Mouse (Mus musculus) CH12.LX (cell line): Measurements from ENCODE around the gene Slc27a2. TPM values are rescaled to one million over a fixed set of nuclear protein-coding genes. Genes with fewer than 3 reads are reported as not detected.
"Not testable (repeated sequence)": the region's sequence is repeated elsewhere in the genome, so short reads cannot be mapped to it uniquely, and the experiment has no call there.

Source experiments
- DNase-seq: peaks from one replicate; pipeline ENCODE4 v3.0.0-alpha.2; 2013; ENCODE audit errors: extremely low read depth
- H3K27ac ChIP-seq: 2 replicates; pipeline ENCODE4 v1.5.1; 2012; ENCODE audit warnings: low read depth, mild to moderate bottlenecking, control low read depth, moderate library complexity; ENCODE audit not compliant: insufficient read depth
- H3K27me3 ChIP-seq: replicated peaks from 2 replicates; pipeline ENCODE3; 2012; ENCODE audit warnings: inconsistent platforms
- H3K36me3 ChIP-seq, 2 experiments: replicated peaks in 1 of 2; 2 replicates each; pipeline versions ENCODE3 to v1.6.1; 2012; ENCODE audit warnings: inconsistent platforms in 1 of 2, low read length in 1 of 2, mild to moderate bottlenecking in 1 of 2, mixed read lengths in 1 of 2, moderate library complexity in 1 of 2; ENCODE audit not compliant: control insufficient read depth in 1 of 2, insufficient read depth in 1 of 2
- H3K4me1 ChIP-seq, 2 experiments: 2 replicates each; pipeline ENCODE4 v1.6.1; 2012; ENCODE audit warnings: inconsistent platforms in 1 of 2, moderate library complexity in 1 of 2; ENCODE audit not compliant: insufficient read depth in 2 of 2, control insufficient read depth in 1 of 2
- H3K4me2 ChIP-seq: 2 replicates; pipeline ENCODE4 v1.6.1; 2012; ENCODE audit warnings: low read depth, mild to moderate bottlenecking, control low read depth; ENCODE audit not compliant: poor library complexity, insufficient read depth, severe bottlenecking
- H3K4me3 ChIP-seq, 3 experiments: fragments of 150-350 bp in 1 of 3; sonication (generic) in 1 of 3; replicated peaks in 1 of 3; 2 replicates each; pipeline versions ENCODE3 to v1.5.1; 2011 to 2012; ENCODE audit warnings: low read depth in 2 of 3, low read length in 2 of 3, mild to moderate bottlenecking in 2 of 3, moderate library complexity in 2 of 3, control low read depth in 1 of 3, improper control_type of control experiment in 1 of 3, inconsistent platforms in 1 of 3, mixed read lengths in 1 of 3; ENCODE audit not compliant: poor library complexity in 1 of 3
- H3K79me2 ChIP-seq: replicated peaks from 2 replicates; pipeline ENCODE4 v1.6.1; 2012; ENCODE audit warnings: mild to moderate bottlenecking, moderate library complexity; ENCODE audit not compliant: control insufficient read depth, poor library complexity, insufficient read depth, severe bottlenecking; ENCODE audit errors: extremely low read depth
- H3K9ac ChIP-seq: 2 replicates; pipeline ENCODE4 v1.6.1; 2012; ENCODE audit warnings: low read depth, mild to moderate bottlenecking, control low read depth, moderate library complexity; ENCODE audit not compliant: insufficient read depth
- H3K9me3 ChIP-seq: replicated peaks from 2 replicates; pipeline ENCODE3; 2012; ENCODE audit warnings: low read length, inconsistent platforms, mixed read lengths
- CHD1 ChIP-seq: IDR thresholded peaks from 2 replicates; pipeline ENCODE4 v1.6.1; 2012; ENCODE audit warnings: low read depth, low read length, improper control_type of control experiment, inconsistent platforms
- E2F4 ChIP-seq: IDR thresholded peaks from 2 replicates; pipeline ENCODE4 v1.6.1; 2011; ENCODE audit warnings: low read depth, low read length, improper control_type of control experiment; ENCODE audit not compliant: insufficient replicate concordance
- ELF1 ChIP-seq: IDR thresholded peaks from 2 replicates; pipeline ENCODE4 v1.6.1; 2014; ENCODE audit warnings: low read depth, mild to moderate bottlenecking, inconsistent platforms, low read length, improper control_type of control experiment
- EP300 ChIP-seq: IDR thresholded peaks from 2 replicates; pipeline ENCODE4 v1.6.1; 2011; ENCODE audit warnings: low read length, improper control_type of control experiment
- ETS1 ChIP-seq: conservative IDR thresholded peaks from 2 replicates; pipeline ENCODE4 v1.6.1; 2012; ENCODE audit warnings: low read depth, mild to moderate bottlenecking, inconsistent platforms, low read length, improper control_type of control experiment, moderate library complexity
- HCFC1 ChIP-seq: IDR thresholded peaks from 2 replicates; pipeline ENCODE4 v1.6.1; 2012; ENCODE audit warnings: low read depth, mild to moderate bottlenecking, inconsistent platforms, low read length, improper control_type of control experiment
- IRF4 ChIP-seq: IDR thresholded peaks from 2 replicates; pipeline ENCODE4 v1.6.1; 2014; ENCODE audit warnings: low read depth, mild to moderate bottlenecking, inconsistent platforms, low read length, improper control_type of control experiment
- JUN ChIP-seq: IDR thresholded peaks from 2 replicates; pipeline ENCODE4 v1.6.1; 2011; ENCODE audit warnings: low read depth, mild to moderate bottlenecking, low read length, improper control_type of control experiment, moderate library complexity; ENCODE audit not compliant: insufficient read depth
- KAT2A ChIP-seq: IDR thresholded peaks from 2 replicates; pipeline ENCODE4 v1.6.1; 2012; ENCODE audit warnings: low read length, improper control_type of control experiment, inconsistent platforms; ENCODE audit not compliant: insufficient replicate concordance
- MAX ChIP-seq: IDR thresholded peaks from 2 replicates; pipeline ENCODE4 v1.6.1; 2011; ENCODE audit warnings: low read length, improper control_type of control experiment
- MYC ChIP-seq: IDR thresholded peaks from 2 replicates; pipeline ENCODE4 v1.6.1; 2011; ENCODE audit warnings: low read depth, mild to moderate bottlenecking, improper control_type of control experiment, low read length
- NRF1 ChIP-seq: IDR thresholded peaks from 2 replicates; pipeline ENCODE4 v1.6.1; 2014; ENCODE audit warnings: low read depth, mild to moderate bottlenecking, inconsistent platforms, low read length, improper control_type of control experiment, moderate library complexity
- PAX5 ChIP-seq: IDR thresholded peaks from 2 replicates; pipeline ENCODE4 v1.6.1; 2012; ENCODE audit warnings: low read length, inconsistent platforms, mixed read lengths
- RAD21 ChIP-seq: IDR thresholded peaks from 2 replicates; pipeline ENCODE4 v1.6.1; 2011; ENCODE audit warnings: low read depth, mild to moderate bottlenecking, low read length, improper control_type of control experiment, moderate library complexity
- RCOR1 ChIP-seq: conservative IDR thresholded peaks from 2 replicates; pipeline ENCODE4 v1.6.1; 2012; ENCODE audit warnings: low read depth, mild to moderate bottlenecking, inconsistent platforms, low read length, improper control_type of control experiment
- TBP ChIP-seq: conservative IDR thresholded peaks from 2 replicates; pipeline ENCODE4 v1.6.1; 2011; ENCODE audit warnings: low read depth, low read length, improper control_type of control experiment
- TCF12 ChIP-seq: IDR thresholded peaks from 2 replicates; pipeline ENCODE4 v1.6.1; 2014; ENCODE audit warnings: low read depth, mild to moderate bottlenecking, inconsistent platforms, low read length, improper control_type of control experiment
- USF1 ChIP-seq: IDR thresholded peaks from 2 replicates; pipeline ENCODE4 v1.6.1; 2014; ENCODE audit warnings: low read depth, mild to moderate bottlenecking, inconsistent platforms, low read length, improper control_type of control experiment
- USF2 ChIP-seq: conservative IDR thresholded peaks from 2 replicates; pipeline ENCODE4 v1.6.1; 2011; ENCODE audit warnings: low read depth, low read length, improper control_type of control experiment
- ZC3H11A ChIP-seq: IDR thresholded peaks from 2 replicates; pipeline ENCODE4 v1.6.1; 2012; ENCODE audit warnings: low read depth, mild to moderate bottlenecking, inconsistent platforms, low read length, improper control_type of control experiment
- ZKSCAN1 ChIP-seq: IDR thresholded peaks from 2 replicates; pipeline ENCODE4 v1.6.1; 2012; ENCODE audit warnings: low read depth, inconsistent platforms, low read length, improper control_type of control experiment, borderline replicate concordance
- ZNF384 ChIP-seq: IDR thresholded peaks from 2 replicates; pipeline ENCODE4 v1.6.1; 2012; ENCODE audit warnings: low read depth, low read length, improper control_type of control experiment, inconsistent platforms
- dilution Hi-C: fragments of 300-500 bp; cut with MboI; formaldehyde crosslinking; loops from 2 replicates; pipeline ENCODE4 v1.14.3; 2020; ENCODE audit warnings: low sequenced_read_pairs; ENCODE audit not compliant: extremely low pct_unique_long_range_greater_than_20kb, extremely low pct_ligation_motif_present
- in situ Hi-C: fragments of 300-500 bp; cut with MboI; formaldehyde crosslinking; loops from 3 replicates; pipeline ENCODE4 v1.14.3; 2019; ENCODE audit warnings: low sequenced_read_pairs, low pct_ligation_motif_present, low pct_unique_long_range_greater_than_20kb, mixed read lengths
- polyA plus RNA-seq: library from polyadenylated mRNA; unstranded; fragments of >175 nt; gene quantifications from 2 replicates; pipeline ENCODE4 v1.2.1, GENCODE M21; 2012; ENCODE audit warnings: low read depth; ENCODE audit not compliant: insufficient read length
- total RNA-seq, 2 experiments: library from RNA; depleted of rRNA; stranded (reverse); fragments of 300-350 nt in 1 of 2; fragments of >200 nt in 1 of 2; gene quantifications; 2 replicates each; pipeline ENCODE4 v1.2.3; 2012 to 2014

Gene Slc27a2
- total and polyA plus RNA-seq, 3 experiments, result not detected

GRCm38 (mm10) chr2:126522056-126522455 lies 30.2 kb upstream of the Slc27a2 start:
- Histone ChIP-seq H3K9ac (no peak overlapping the region), H3K4me2 (no peak overlapping the region), H3K27me3 (no peaks in the 10 kb centered on the region), H3K79me2 (no peaks in the 10 kb centered on the region), H3K4me1 (peaks cover 0 to 5% of the 10 kb centered on the region in 2 experiments; a peak in 2 of 4 replicates), H3K4me3 (no peak overlapping the region), H3K9me3 (no peaks in the 10 kb centered on the region), H3K36me3 (no peaks in the 10 kb centered on the region), H3K27ac (no peak overlapping the region)
- dilution Hi-C loops, result no loop called here
- no peak for TF ChIP-seq KAT2A
- no peak for DNase-seq
- in situ Hi-C loops, result no loop called here

GRCm38 (mm10) chr2:126523101-126523745 lies 29.0 kb upstream of the Slc27a2 start:
- H3K9me3 ChIP-seq, in situ Hi-C loops, H3K27ac ChIP-seq, DNase-seq, H3K4me2 ChIP-seq, H3K4me3 ChIP-seq, H3K27me3 ChIP-seq, H3K4me1 ChIP-seq, H3K36me3 ChIP-seq, H3K79me2 ChIP-seq, H3K9ac ChIP-seq, dilution Hi-C loops: not testable (repeated sequence)

- dilution Hi-C loops (no loop called here), in situ Hi-C loops (no loop called here)
Observed at GRCm38 (mm10) chr2:126524271-126524670, 27.9 kb upstream of the Slc27a2 start.

GRCm38 (mm10) chr2:126527461-126527860 lies 24.7 kb upstream of the Slc27a2 start:
- no peaks in the 10 kb centered on the region for H3K79me2 ChIP-seq
- H3K36me3 ChIP-seq, result no peaks in the 10 kb centered on the region
- in situ Hi-C loops, result no loop called here
- no peaks in the 10 kb centered on the region for H3K27me3 ChIP-seq
- H3K9me3 ChIP-seq, result no peaks in the 10 kb centered on the region
- H3K4me3 ChIP-seq, result no peak overlapping the region
- no peak overlapping the region for H3K4me2 ChIP-seq
- H3K4me1 ChIP-seq, result peaks cover 0 to 7% of the 10 kb centered on the region in 2 experiments; a peak in 1 of 4 replicates
- no peak overlapping the region for H3K9ac ChIP-seq
- dilution Hi-C loops, result no loop called here
- no peak for DNase-seq
- no peak overlapping the region for H3K27ac ChIP-seq
- TF ChIP-seq TBP (no peak), JUN (no peak), ZC3H11A (no peak), IRF4 (no peak), RAD21 (no peak), ELF1 (no peak), MYC (no peak), RCOR1 (no peak), PAX5 (no peak), E2F4 (no peak), NRF1 (no peak), ZNF384 (no peak), MAX (no peak), USF2 (no peak)

More at GRCm38 (mm10) chr2:126524271-126524670, 27.9 kb upstream of the Slc27a2 start:
- DNase-seq, result no peak
- Histone ChIP-seq H3K27me3 (no peaks in the 10 kb centered on the region), H3K4me2 (no peak overlapping the region), H3K9me3 (no peaks in the 10 kb centered on the region), H3K4me3 (no peak overlapping the region), H3K9ac (no peak overlapping the region), H3K36me3 (no peaks in the 10 kb centered on the region), H3K4me1 (peaks cover 0 to 5% of the 10 kb centered on the region in 2 experiments; a peak in 2 of 4 replicates), H3K79me2 (no peaks in the 10 kb centered on the region), H3K27ac (no peak overlapping the region)
- TF ChIP-seq ZNF384, result no peak
- TF ChIP-seq ZC3H11A, result no peak
- no peak for TF ChIP-seq TCF12
- TF ChIP-seq PAX5, result no peak
- TF ChIP-seq EP300, result no peak
- no peak for TF ChIP-seq USF1
- TF ChIP-seq HCFC1, result no peak
- no peak for TF ChIP-seq NRF1
- TF ChIP-seq CHD1, result no peak
- no peak for TF ChIP-seq ETS1
- TF ChIP-seq ZKSCAN1, result no peak
